Mouse (Mus musculus): ENCODE results near the gene Pak1ip1. TPM values are rescaled to one million over a fixed set of nuclear protein-coding genes. Genes with fewer than 3 reads are reported as not detected.

The Pak1ip1 gene
- total RNA-seq, 2 experiments from 2014 or later = 71.9 to 139 TPM

GRCm38 (mm10) chr13:41000140-41000925, 490 bp upstream of the Pak1ip1 start:
- ATAC-seq (replicated peaks; ENCODE audit: low FRiP score, low TSS enrichment, poor library complexity, severe bottlenecking) = peak; percentile 43

- ATAC-seq (replicated peaks; ENCODE audit: low FRiP score, low TSS enrichment, poor library complexity, severe bottlenecking) = no peak
Measured at GRCm38 (mm10) chr13:41002001-41002400, 1.2 kb downstream of the Pak1ip1 start.

GRCm38 (mm10) chr13:41006244-41006643, 5.4 kb downstream of the Pak1ip1 start:
- ATAC-seq (replicated peaks; ENCODE audit: low FRiP score, low TSS enrichment, poor library complexity, severe bottlenecking) = no peak

- ATAC-seq (replicated peaks; ENCODE audit: low FRiP score, low TSS enrichment, poor library complexity, severe bottlenecking) = no peak
Measured at GRCm38 (mm10) chr13:41008271-41008670, 7.4 kb downstream of the Pak1ip1 start.

- ATAC-seq (replicated peaks; ENCODE audit: low FRiP score, low TSS enrichment, poor library complexity, severe bottlenecking) = no peak
Measured at GRCm38 (mm10) chr13:41008946-41009345, 8.1 kb downstream of the Pak1ip1 start.

- ATAC-seq (replicated peaks; ENCODE audit: low FRiP score, low TSS enrichment, poor library complexity, severe bottlenecking) = peak; percentile 77
Measured at GRCm38 (mm10) chr13:41015829-41016634, 15.2 kb downstream of the Pak1ip1 start, which contains the start of gene Tmem14c. Gene Tmem14c (plus strand): TSS chr13:41016292.

- ATAC-seq (replicated peaks; ENCODE audit: low FRiP score, low TSS enrichment, poor library complexity, severe bottlenecking) = no peak
Measured at GRCm38 (mm10) chr13:41016797-41017405, 16.1 kb downstream of the Pak1ip1 start.

- peak; percentile 70 for ATAC-seq (replicated peaks; ENCODE audit: low FRiP score, low TSS enrichment, poor library complexity, severe bottlenecking)
Measured at GRCm38 (mm10) chr13:41017832-41018231, 17.0 kb downstream of the Pak1ip1 start.

GRCm38 (mm10) chr13:41018236-41018635, 17.4 kb downstream of the Pak1ip1 start:
- ATAC-seq (replicated peaks; ENCODE audit: low FRiP score, low TSS enrichment, poor library complexity, severe bottlenecking) = no peak

GRCm38 (mm10) chr13:41018756-41019591, 18.2 kb downstream of the Pak1ip1 start:
- peak; percentile 19 for ATAC-seq (replicated peaks; ENCODE audit: low FRiP score, low TSS enrichment, poor library complexity, severe bottlenecking)

- peak; percentile 49 for ATAC-seq (replicated peaks; ENCODE audit: low FRiP score, low TSS enrichment, poor library complexity, severe bottlenecking)
Measured at GRCm38 (mm10) chr13:41020494-41020893, 19.7 kb downstream of the Pak1ip1 start.

GRCm38 (mm10) chr13:41021607-41022006, 20.8 kb downstream of the Pak1ip1 start:
- ATAC-seq (replicated peaks; ENCODE audit: low FRiP score, low TSS enrichment, poor library complexity, severe bottlenecking) = no peak

- ATAC-seq (replicated peaks; ENCODE audit: low FRiP score, low TSS enrichment, poor library complexity, severe bottlenecking) = no peak
Measured at GRCm38 (mm10) chr13:41022099-41022498, 21.3 kb downstream of the Pak1ip1 start.

- ATAC-seq (replicated peaks; ENCODE audit: low FRiP score, low TSS enrichment, poor library complexity, severe bottlenecking) = peak; percentile 45; the same call in 1 of the 2 replicates
Measured at GRCm38 (mm10) chr13:41030098-41030497, 29.3 kb downstream of the Pak1ip1 start.

- no peak for ATAC-seq (replicated peaks; ENCODE audit: low FRiP score, low TSS enrichment, poor library complexity, severe bottlenecking)
Measured at GRCm38 (mm10) chr13:41042511-41042910, 41.7 kb downstream of the Pak1ip1 start.

- ATAC-seq (replicated peaks; ENCODE audit: low FRiP score, low TSS enrichment, poor library complexity, severe bottlenecking) = no peak
Measured at GRCm38 (mm10) chr13:41045901-41046300, 45.1 kb downstream of the Pak1ip1 start.

GRCm38 (mm10) chr13:41047280-41047679, 46.5 kb downstream of the Pak1ip1 start:
- ATAC-seq (replicated peaks; ENCODE audit: low FRiP score, low TSS enrichment, poor library complexity, severe bottlenecking) = no peak

- ATAC-seq (replicated peaks; ENCODE audit: low FRiP score, low TSS enrichment, poor library complexity, severe bottlenecking) = no peak
Measured at GRCm38 (mm10) chr13:41051965-41052364, 51.1 kb downstream of the Pak1ip1 start.
